Mouse (Mus musculus) hindbrain, embryonic 16.5 days (tissue): ENCODE measurements around the gene Pknox1. TPM values are rescaled to one million over a fixed set of nuclear protein-coding genes. Genes with fewer than 3 reads are reported as not detected.
"Not testable (repeated sequence)": the region's sequence is repeated elsewhere in the genome, so short reads cannot be mapped to it uniquely, and the experiment has no call there.

ENCODE experiments used
- ATAC-seq: fragments of 200-750 bp; cut with Nextera tagmentation; 2 replicates; pipeline ENCODE4 v1.8.0; 2017; ENCODE audit warnings: moderate TSS enrichment, moderate library complexity
- H3K27ac ChIP-seq: fragments of 300-500 bp; sonication (generic); 2 replicates; pipeline ENCODE4 v1.5.1; 2014; ENCODE audit warnings: low read depth, mild to moderate bottlenecking, control low read depth, low read length, moderate library complexity
- H3K27me3 ChIP-seq: fragments of 300-500 bp; sonication (generic); replicated peaks from 2 replicates; pipeline ENCODE4 v1.6.1; 2014; ENCODE audit warnings: low read length; ENCODE audit not compliant: control insufficient read depth, insufficient read depth
- H3K36me3 ChIP-seq: fragments of 300-500 bp; sonication (generic); 2 replicates; pipeline ENCODE4 v1.6.1; 2014; ENCODE audit warnings: mild to moderate bottlenecking, low read length, moderate library complexity, mixed read lengths; ENCODE audit not compliant: control insufficient read depth, insufficient read depth
- H3K4me1 ChIP-seq: fragments of 300-500 bp; sonication (generic); 2 replicates; pipeline ENCODE4 v1.6.1; 2014; ENCODE audit warnings: low read depth, low read length; ENCODE audit not compliant: control insufficient read depth, insufficient read depth
- H3K4me2 ChIP-seq: fragments of 300-500 bp; sonication (generic); 2 replicates; pipeline ENCODE4 v1.6.1; 2014; ENCODE audit warnings: mild to moderate bottlenecking, low read length, control low read depth, moderate library complexity
- H3K4me3 ChIP-seq: fragments of 300-500 bp; sonication (generic); 2 replicates; pipeline ENCODE4 v1.5.1; 2014; ENCODE audit warnings: mild to moderate bottlenecking, low read length, control low read depth, moderate library complexity
- H3K9ac ChIP-seq: fragments of 300-500 bp; sonication (generic); 2 replicates; pipeline ENCODE4 v1.6.1; 2014; ENCODE audit warnings: low read depth, mild to moderate bottlenecking, control low read depth, low read length, moderate library complexity
- H3K9me3 ChIP-seq: fragments of 300-500 bp; sonication (generic); 2 replicates; pipeline ENCODE4 v1.6.1; 2014; ENCODE audit warnings: mild to moderate bottlenecking, low read length, moderate library complexity; ENCODE audit not compliant: control insufficient read depth
- WGBS: fragments of 180-500 bp; shearing (Covaris S2); extraction: QIAGEN DNeasy Blood & Tissue Kit; methylation state at CpG from one replicate; pipeline ENCODE4 v1.1.7; 2014; 5-methylcytosine and 5-hydroxymethylcytosine counted together
- polyA plus RNA-seq: library from polyadenylated mRNA; unstranded; fragments of >200 nt; fragmentation: Nextera tagmentation; extraction: Ambion mirVana; gene quantifications from 2 replicates; pipeline ENCODE4 v1.2.1, GENCODE M21; 2015

Gene Pknox1
- polyA plus RNA-seq, 1 experiment from 2014 or later, result 33.0 TPM

- no peak for ATAC-seq
- WGBS, result 88% methylated on average over 14 of the region's 14 CpGs
- Histone ChIP-seq H3K27me3 (no peaks in the 10 kb centered on the region), H3K9ac (no peak overlapping the region), H3K4me2 (no peak overlapping the region), H3K27ac (no peak overlapping the region), H3K4me1 (peaks cover 11% of the 10 kb centered on the region), H3K4me3 (no peak overlapping the region), H3K36me3 (peaks cover 18% of the 10 kb centered on the region), H3K9me3 (no peaks in the 10 kb centered on the region)
These were observed 32.9 kb upstream of the Pknox1 start for GRCm38 (mm10) chr17:31531441-31532158.

GRCm38 (mm10) chr17:31532331-31532730, 32.2 kb upstream of the Pknox1 start:
- Histone ChIP-seq H3K36me3 (peaks cover 13% of the 10 kb centered on the region), H3K4me1 (peaks cover 11% of the 10 kb centered on the region)
- ATAC-seq, H3K9me3 ChIP-seq, H3K4me3 ChIP-seq, H3K27ac ChIP-seq, H3K9ac ChIP-seq, H3K27me3 ChIP-seq, H3K4me2 ChIP-seq: not testable (repeated sequence)
- WGBS, result 97% methylated on average over 3 of the region's 4 CpGs

GRCm38 (mm10) chr17:31535358-31535757, 29.2 kb upstream of the Pknox1 start:
- peak overlapping the region; percentile 26; the same call in 1 of the 2 replicates for H3K4me2 ChIP-seq
- H3K36me3 ChIP-seq, result peaks cover 6% of the 10 kb centered on the region
- no peak overlapping the region for H3K9ac ChIP-seq
- H3K9me3 ChIP-seq, result no peaks in the 10 kb centered on the region
- peaks cover 11% of the 10 kb centered on the region for H3K4me1 ChIP-seq
- peak overlapping the region; percentile 87 for H3K27ac ChIP-seq
- peak; percentile 35 for ATAC-seq
- WGBS, result 59% methylated on average over 4 of the region's 4 CpGs
- no peaks in the 10 kb centered on the region for H3K27me3 ChIP-seq
- H3K4me3 ChIP-seq, result no peak overlapping the region

GRCm38 (mm10) chr17:31535871-31536629, 28.5 kb upstream of the Pknox1 start:
- no peak overlapping the region; the same call in 1 of the 2 replicates for H3K9ac ChIP-seq
- WGBS, result 11% methylated on average over 8 of the region's 8 CpGs
- no peaks in the 10 kb centered on the region for H3K9me3 ChIP-seq
- H3K27ac ChIP-seq, result peak overlapping the region; percentile 87
- peak overlapping the region; percentile 26; the same call in 1 of the 2 replicates for H3K4me2 ChIP-seq
- no peaks in the 10 kb centered on the region for H3K27me3 ChIP-seq
- peaks cover 11% of the 10 kb centered on the region for H3K4me1 ChIP-seq
- H3K36me3 ChIP-seq, result peaks cover 5% of the 10 kb centered on the region
- H3K4me3 ChIP-seq, result no peak overlapping the region
- peak; percentile 96 for ATAC-seq

GRCm38 (mm10) chr17:31540101-31540500, 24.4 kb upstream of the Pknox1 start:
- no peaks in the 10 kb centered on the region for H3K9me3 ChIP-seq
- no peak for ATAC-seq
- H3K4me2 ChIP-seq, result no peak overlapping the region
- peaks cover 10% of the 10 kb centered on the region for H3K4me1 ChIP-seq
- no peaks in the 10 kb centered on the region for H3K27me3 ChIP-seq
- no peak overlapping the region for H3K4me3 ChIP-seq
- H3K27ac ChIP-seq, result no peak overlapping the region
- H3K36me3 ChIP-seq, result no peaks in the 10 kb centered on the region
- WGBS, result 55% methylated on average over 3 of the region's 3 CpGs
- no peak overlapping the region for H3K9ac ChIP-seq

- H3K9ac ChIP-seq, result no peak overlapping the region
- H3K27ac ChIP-seq, result peak overlapping the region; percentile 54
- no peak overlapping the region for H3K4me2 ChIP-seq
- no peak overlapping the region for H3K4me3 ChIP-seq
- peaks cover 1% of the 10 kb centered on the region for H3K4me1 ChIP-seq
- H3K27me3 ChIP-seq, result no peaks in the 10 kb centered on the region
- 46% methylated on average over 4 of the region's 4 CpGs for WGBS
- H3K36me3 ChIP-seq, result no peaks in the 10 kb centered on the region
- no peaks in the 10 kb centered on the region for H3K9me3 ChIP-seq
- ATAC-seq, result no peak
These were observed 23.6 kb upstream of the Pknox1 start for GRCm38 (mm10) chr17:31540809-31541459.

GRCm38 (mm10) chr17:31541460-31541831, 23.1 kb upstream of the Pknox1 start:
- Histone ChIP-seq H3K4me1 (no peaks in the 10 kb centered on the region), H3K9me3 (no peaks in the 10 kb centered on the region), H3K9ac (no peak overlapping the region), H3K36me3 (no peaks in the 10 kb centered on the region), H3K27ac (peak overlapping the region; percentile 49), H3K27me3 (no peaks in the 10 kb centered on the region), H3K4me2 (no peak overlapping the region), H3K4me3 (no peak overlapping the region)
- WGBS, result 20% methylated on average over 6 of the region's 6 CpGs
- ATAC-seq, result 0 out of 2 replicates have a peak, but pooled peaks have one; percentile 46

- Histone ChIP-seq H3K4me3 (no peak overlapping the region), H3K4me1 (no peaks in the 10 kb centered on the region), H3K27ac (no peak overlapping the region), H3K27me3 (no peaks in the 10 kb centered on the region), H3K36me3 (no peaks in the 10 kb centered on the region), H3K9me3 (no peaks in the 10 kb centered on the region), H3K4me2 (no peak overlapping the region), H3K9ac (no peak overlapping the region)
- ATAC-seq, result no peak
- WGBS, result 23% methylated on average over 6 of the region's 6 CpGs
These were observed 21.0 kb upstream of the Pknox1 start for GRCm38 (mm10) chr17:31543574-31543973.
